Mouse (Mus musculus) kidney, adult 11 months (tissue): Measurements from ENCODE around the gene Fam69b.

ENCODE experiments used
- DNase-seq: peaks from one replicate; pipeline ENCODE4 v3.0.0; 2022

Gene Fam69b

GRCm38 (mm10) chr2:26599965-26600364 lies 28.3 kb upstream of the Fam69b start:
- DNase-seq = peak; percentile 58

GRCm38 (mm10) chr2:26600664-26601063 lies 27.6 kb upstream of the Fam69b start:
- DNase-seq = no peak

GRCm38 (mm10) chr2:26601595-26601994 lies 26.7 kb upstream of the Fam69b start:
- DNase-seq = no peak

- DNase-seq = no peak
These were observed 25.6 kb upstream of the Fam69b start for GRCm38 (mm10) chr2:26602631-26603030.

- DNase-seq = no peak
These were observed 25.1 kb upstream of the Fam69b start for GRCm38 (mm10) chr2:26603159-26603558.

- peak; percentile 80 for DNase-seq
These were observed 24.3 kb upstream of the Fam69b start, which contains the start of gene Agpat2 for GRCm38 (mm10) chr2:26603720-26604671. Gene Agpat2, minus strand, starts transcription at chr2:26604417.

- DNase-seq = no peak
These were observed 22.9 kb upstream of the Fam69b start for GRCm38 (mm10) chr2:26605331-26605730.

- DNase-seq = no peak
These were observed 21.7 kb upstream of the Fam69b start for GRCm38 (mm10) chr2:26606579-26606978.

GRCm38 (mm10) chr2:26607056-26607910 lies 21.0 kb upstream of the Fam69b start:
- no peak for DNase-seq

GRCm38 (mm10) chr2:26608781-26609180 lies 19.5 kb upstream of the Fam69b start:
- no peak for DNase-seq

- no peak for DNase-seq
These were observed 19.0 kb upstream of the Fam69b start for GRCm38 (mm10) chr2:26609261-26609661.

- no peak for DNase-seq
These were observed 17.7 kb upstream of the Fam69b start for GRCm38 (mm10) chr2:26610526-26610925.

GRCm38 (mm10) chr2:26611054-26611453 lies 17.2 kb upstream of the Fam69b start:
- no peak for DNase-seq

- no peak for DNase-seq
These were observed 16.4 kb upstream of the Fam69b start for GRCm38 (mm10) chr2:26611896-26612295.

GRCm38 (mm10) chr2:26614903-26615302 lies 13.4 kb upstream of the Fam69b start:
- no peak for DNase-seq

- no peak for DNase-seq
These were observed 12.7 kb upstream of the Fam69b start for GRCm38 (mm10) chr2:26615459-26616124.

- DNase-seq = no peak
These were observed 10.9 kb upstream of the Fam69b start for GRCm38 (mm10) chr2:26617331-26617730.

- DNase-seq = no peak
These were observed 10.3 kb upstream of the Fam69b start for GRCm38 (mm10) chr2:26617928-26618327.

GRCm38 (mm10) chr2:26621246-26621645 lies 7.0 kb upstream of the Fam69b start:
- no peak for DNase-seq

- DNase-seq = no peak
These were observed 5.3 kb upstream of the Fam69b start for GRCm38 (mm10) chr2:26622984-26623383.

GRCm38 (mm10) chr2:26625419-26625818 lies 2.8 kb upstream of the Fam69b start:
- DNase-seq = no peak

GRCm38 (mm10) chr2:26626081-26626480 lies 2.2 kb upstream of the Fam69b start:
- DNase-seq = no peak
